Mouse (Mus musculus): ENCODE data around the gene Insig1.

Insig1 gene

DNA sequence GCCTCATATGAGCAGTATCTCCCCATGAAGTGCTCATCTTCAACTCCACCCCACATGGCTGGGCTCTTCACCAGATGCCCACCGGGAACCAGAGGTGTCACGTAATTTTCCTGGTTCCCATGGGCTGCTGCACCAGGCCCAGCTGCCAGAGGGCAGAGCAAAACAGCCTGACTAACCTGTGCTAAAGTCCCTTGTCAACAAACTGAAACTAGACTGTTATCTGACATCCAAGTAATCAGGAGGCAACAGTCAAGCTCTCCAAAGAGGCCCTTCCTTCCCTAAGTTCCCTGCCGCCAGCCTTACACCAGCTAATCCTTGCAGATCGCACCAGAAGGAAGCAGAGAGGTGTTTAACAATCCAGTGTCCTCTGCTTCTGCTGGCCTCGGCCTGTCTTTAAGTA is 4.9 kb upstream of the Insig1 start:
- DNase-seq: no peak

DNA sequence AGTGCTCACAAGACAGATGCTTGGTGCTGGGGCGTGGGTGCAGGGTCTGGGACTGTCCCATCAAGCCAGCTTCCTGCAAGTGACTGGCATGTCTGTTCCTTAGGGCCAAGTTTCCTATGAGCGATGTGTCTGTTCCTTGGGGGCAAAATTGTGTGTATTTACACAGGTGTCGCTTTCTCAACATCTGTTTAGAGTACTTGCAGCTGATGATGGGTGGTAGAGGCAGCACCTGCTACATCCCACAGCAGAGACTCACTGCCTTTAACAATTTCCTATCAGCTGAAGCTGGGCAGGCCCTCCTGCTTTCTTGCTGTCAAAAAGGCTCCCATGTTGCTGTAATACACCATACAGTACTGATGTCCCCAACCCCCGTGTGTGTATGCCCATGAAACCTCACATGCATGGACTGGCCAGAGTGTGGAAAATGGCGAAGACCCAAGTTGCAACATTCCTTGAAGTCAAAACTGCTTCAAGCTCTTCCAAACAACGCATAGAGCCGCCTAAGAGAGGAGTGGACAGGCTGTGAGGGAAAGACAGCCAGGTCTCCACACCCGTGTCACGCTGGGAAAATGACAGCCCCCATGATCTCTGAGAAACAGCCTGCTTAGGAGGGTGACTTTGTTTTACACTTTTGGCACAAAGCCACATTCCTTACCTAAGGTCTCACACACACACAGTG is 875 bp upstream of the Insig1 start:
- no peak for DNase-seq

DNA sequence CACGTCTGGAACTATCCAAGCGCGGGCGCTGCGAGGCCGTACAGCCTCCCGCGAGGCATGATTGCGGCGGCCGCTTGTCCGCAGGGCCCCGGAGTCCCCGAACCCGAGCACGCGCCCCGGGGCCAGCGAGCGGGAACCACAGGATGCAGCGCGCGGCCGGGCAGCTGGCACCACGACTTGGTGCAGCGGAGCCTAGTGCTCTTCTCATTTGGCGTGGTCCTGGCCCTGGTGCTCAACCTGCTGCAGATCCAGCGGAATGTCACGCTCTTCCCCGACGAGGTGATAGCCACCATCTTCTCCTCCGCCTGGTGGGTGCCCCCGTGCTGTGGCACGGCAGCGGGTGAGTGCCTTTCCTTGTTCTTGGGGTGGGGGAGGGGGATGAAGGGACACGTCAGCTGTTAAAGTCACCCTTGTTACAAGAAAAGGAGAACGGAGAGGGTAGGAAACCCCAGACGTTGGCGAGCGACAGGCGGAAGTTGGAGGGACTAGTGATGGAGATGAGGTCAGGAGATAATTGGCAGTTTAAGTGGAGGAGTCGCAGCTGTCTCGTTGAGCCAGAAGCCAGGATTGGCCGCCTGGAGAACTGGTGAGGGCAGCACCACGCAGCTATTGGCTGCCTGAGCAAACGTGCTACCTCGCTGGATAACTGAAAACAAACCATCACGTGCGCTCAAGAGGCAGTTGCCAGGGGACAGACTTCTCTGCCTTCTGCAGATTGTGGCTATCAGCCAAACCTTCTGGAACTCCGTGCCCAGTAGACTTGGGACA is 477 bp downstream of the Insig1 start:
- peak; percentile 86 for DNase-seq

DNA sequence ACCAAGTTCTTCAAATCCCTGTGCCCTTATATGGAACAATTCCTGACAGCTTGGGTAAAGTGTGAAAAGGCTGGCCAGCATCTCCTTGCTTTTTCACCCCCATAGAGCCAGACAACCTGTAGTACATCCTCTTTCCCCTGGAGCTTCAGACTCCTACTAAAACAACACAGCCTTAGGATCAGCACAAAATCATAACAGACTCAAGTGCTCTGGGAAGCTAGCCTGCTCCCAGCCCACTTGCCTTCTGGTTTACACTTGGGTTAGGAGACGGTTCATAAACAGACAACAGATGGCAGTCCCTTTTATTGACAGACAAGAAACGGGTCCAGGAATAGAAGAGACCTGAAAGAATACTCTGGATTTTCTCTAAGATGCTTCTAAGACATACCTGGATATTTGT is 8.3 kb downstream of the Insig1 start:
- no peak for DNase-seq

DNA sequence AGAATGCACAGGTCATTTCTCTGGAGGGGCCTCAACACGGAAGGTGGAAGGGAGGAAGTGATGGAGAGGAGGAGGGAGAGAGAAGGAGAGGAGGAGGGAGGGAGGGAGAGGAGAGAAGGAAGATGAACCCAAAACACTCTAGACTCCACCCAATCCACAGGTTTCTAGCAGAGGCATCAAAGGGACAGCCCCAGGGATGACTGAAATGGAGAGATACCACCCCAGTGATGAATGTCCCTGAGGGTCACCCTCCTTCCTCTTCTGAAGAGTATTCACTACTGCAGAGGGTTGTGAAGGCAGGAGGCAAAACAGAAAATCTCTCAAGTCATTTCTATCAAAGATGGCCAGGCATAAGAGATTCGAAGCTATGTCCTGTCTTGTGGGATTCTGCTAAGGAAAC is 10.0 kb downstream of the Insig1 start:
- no peak for DNase-seq

DNA sequence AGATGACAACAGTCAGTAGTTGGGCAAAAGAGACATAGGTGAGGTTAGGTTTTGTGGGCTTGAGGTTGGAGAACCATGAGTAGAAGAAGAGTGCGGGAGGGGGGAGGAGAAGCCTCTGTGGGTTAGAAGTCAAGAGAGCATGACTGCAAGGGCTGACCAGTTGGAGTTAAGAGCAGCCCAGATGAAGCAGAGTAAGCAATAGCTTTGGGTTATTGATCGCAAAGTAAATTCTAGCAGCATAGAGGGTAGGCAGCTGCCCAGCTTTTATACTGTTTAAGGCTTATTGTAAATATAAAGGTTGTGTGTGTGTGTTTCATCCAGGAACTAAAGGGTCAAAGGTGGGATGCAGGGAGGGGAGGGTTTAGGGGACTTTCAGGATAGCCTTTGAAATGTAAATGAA is 10.7 kb downstream of the Insig1 start:
- no peak for DNase-seq

DNA sequence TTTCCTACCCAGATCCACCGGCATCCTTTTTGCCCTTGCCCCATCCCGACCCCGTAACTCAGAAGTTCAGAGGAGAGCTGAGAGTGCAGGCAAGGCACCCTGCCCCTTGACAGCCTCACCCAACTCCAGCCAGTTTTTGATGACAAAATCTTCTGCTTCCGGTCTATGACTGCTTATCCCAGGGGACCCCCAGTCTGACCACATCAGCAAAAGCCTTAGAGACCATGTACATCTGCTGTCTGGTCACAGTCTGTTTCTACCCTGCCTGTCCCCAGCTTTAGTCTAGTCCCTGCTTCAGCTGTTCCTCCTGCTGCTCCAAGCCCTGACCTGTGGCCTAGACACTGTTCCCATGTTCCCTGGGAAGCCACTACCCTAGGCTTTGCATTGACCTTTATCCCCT is 11.1 kb downstream of the Insig1 start:
- DNase-seq: no peak

DNA sequence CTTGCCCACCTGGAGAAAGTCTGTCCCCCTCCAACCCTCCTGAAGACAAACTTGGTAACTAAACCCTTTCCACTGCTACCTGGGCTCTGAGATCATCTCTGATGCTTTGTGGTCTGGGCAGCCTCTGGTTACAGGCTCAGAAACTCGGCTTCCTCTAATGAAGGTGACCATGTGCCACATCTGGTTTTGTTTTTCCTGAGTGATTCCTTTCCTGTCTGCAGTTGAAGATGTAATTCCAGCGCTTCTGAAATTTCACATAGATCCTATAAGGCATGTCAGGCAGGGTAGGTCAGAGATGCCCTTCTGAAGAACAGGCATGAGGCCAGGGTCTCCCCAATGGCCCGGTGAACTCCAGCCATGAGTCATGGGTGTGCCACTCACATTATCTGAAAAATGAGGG is 11.6 kb downstream of the Insig1 start:
- DNase-seq: no peak

DNA sequence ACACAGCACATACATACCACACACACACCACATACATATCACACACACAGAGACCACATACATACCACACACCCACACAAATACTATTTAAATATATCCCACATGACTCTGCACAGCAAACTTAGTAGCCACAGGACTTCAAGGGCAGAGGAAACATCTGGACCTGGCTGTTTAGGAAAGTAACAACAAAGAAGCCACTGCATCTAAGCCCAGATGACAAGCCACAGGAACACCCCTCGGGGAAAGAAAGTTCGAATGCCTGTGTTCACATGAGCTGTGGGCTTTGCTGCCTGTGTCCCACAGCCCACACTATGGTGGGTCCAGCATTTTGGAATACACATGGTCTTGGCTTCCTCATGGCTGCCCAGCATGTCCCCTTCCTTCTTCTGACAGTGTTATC is 13.6 kb downstream of the Insig1 start:
- DNase-seq: no peak

DNA sequence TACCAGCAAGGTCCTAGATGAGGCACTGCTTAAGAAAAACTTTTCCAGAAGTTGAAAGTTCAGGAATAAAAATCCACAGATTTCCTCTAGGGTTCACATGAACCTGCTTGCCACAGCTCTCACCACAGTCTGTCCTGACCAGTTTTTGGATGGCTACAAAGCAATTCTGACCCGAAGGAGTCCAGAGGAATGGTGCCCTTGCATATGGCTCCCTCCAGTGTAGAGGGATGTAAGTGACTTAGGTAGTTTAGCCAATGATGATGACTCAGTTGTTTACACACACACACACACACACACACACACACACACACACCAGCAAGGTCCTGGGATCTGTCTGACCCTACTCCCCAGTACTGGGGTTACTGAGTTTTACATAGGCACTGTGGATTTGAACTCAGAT is 19.4 kb downstream of the Insig1 start:
- DNase-seq: no peak

DNA sequence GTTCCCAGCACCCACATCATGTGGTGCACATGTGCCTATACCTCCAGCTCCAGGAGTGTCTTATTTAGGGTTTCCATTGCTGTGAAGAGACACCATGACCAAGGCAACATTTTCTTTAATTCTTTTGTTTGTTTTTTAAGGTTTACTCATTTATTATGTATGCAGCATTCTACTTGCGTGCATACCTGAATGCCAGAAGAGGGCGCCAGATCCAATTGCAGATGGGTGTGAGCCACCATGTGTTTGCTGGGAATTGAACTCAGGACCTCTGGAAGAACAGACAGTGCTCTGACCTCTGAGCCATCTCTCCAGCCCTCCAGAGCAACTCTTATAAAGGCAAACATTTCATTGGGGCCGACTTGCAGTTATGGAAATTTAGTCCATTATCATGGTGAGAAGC is 21.2 kb downstream of the Insig1 start:
- no peak for DNase-seq

DNA sequence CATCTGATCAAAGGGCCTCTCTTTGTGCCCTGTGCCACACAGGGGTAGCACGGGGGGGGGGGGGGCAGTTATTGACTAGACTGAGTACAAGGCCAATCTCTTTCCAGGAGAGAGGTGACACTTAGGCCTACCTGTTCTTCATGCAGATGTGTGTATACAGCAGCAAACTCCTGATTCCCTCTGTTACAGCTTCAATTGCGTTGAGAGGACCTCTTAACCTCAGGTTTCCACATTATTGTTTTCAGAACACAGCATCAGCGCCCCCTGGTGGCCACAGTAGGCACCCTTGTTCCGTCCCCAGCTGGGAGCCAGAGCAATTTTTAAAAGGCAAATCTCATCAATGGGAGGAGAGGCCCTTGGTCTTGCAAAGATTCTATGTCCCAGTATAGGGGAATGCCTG is 22.7 kb downstream of the Insig1 start:
- DNase-seq: peak; percentile 83

DNA sequence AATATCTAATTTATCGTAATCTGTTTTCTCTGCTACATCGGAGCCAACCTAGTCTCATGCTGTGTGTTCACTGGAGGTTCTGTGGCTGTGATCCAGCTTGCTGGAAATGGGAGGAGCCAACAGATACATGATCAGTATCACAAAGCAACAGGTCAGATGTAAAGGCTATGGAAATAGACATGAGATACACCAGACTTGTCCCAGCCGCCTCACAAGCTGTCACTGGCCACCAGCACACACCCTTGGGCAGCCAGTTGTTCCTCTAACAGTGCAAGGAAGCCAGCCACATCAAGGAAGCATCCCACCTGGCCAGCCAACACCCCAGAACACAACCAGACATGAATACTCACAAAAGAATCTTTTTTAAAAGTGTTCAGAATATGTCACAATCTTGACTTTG is 23.2 kb downstream of the Insig1 start:
- DNase-seq: no peak

DNA sequence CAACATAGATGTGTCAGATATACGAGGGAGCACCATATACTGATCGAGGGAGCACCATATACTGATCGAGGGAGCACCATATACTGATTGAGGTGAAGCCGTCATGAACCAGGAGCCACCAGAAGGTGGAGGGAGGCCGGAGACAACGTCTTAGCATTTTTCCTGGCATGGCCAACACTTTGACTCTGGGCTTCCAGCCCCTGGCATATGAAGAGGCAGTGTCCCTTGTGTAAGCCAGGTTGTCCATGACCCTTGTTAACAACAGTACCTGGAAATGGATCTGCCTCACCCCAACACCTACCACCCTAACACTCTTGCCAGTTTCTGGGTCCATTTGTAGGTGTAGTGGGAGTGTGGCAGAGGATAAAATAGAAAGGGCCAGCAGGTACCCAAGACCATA is 23.7 kb downstream of the Insig1 start:
- DNase-seq: no peak

DNA sequence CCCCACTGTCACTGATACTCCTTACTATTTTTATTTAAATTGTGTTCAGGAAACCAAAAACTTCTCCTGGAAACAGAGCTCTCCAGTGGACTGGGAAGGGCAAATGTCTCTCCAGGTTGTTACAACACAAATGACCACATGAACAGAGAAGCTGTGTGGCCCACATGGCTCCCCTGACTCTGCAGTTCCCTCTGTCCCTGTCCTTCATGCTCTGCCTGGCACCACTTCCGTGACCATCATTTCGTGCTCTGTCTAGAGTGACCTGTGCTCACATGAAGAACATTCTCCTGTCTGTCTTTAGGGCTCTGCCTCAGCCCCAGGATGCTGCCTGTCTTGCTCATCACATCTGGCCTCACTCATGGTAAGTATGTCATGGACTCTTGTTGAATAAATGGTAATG is 24.5 kb downstream of the Insig1 start:
- no peak for DNase-seq

DNA sequence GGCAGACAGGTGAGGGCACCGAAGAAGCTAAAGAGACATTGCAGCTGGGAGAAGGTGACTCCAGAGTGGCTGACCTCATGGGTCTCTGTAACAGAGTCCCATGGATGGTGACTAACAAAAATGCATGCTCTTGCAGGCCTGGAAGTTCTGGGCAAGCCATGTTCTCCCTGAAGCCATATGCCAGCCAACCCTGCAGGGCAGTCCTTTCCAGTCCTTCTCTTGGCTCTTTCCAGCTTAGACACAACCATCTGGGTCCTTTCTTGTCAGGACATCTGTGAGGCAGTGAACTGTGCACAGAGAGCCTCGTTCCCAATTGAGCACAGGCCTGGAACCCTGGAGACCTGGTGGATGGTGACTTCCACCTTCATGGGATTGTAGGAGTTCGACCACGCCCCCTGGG is 35.8 kb downstream of the Insig1 start:
- DNase-seq: no peak

DNA sequence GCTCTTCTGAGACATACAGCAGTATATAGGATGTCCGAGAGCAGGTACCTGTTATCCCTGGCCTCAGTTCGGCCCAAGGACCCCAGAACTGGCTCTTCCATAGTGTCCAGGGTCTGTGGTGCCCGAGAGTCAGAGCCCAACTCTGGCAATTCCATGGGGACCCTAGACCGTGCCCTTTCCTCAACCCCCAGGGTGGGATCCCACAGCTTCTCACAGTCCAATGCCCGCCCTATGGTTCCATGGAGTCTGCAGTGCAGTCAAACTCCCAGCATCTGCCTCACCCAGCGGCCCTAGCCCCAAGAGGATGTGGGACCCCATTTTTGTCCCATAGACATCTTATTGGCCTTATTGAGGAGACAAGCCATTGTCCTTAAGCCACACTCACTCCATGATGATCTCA is 36.8 kb downstream of the Insig1 start:
- DNase-seq: no peak

DNA sequence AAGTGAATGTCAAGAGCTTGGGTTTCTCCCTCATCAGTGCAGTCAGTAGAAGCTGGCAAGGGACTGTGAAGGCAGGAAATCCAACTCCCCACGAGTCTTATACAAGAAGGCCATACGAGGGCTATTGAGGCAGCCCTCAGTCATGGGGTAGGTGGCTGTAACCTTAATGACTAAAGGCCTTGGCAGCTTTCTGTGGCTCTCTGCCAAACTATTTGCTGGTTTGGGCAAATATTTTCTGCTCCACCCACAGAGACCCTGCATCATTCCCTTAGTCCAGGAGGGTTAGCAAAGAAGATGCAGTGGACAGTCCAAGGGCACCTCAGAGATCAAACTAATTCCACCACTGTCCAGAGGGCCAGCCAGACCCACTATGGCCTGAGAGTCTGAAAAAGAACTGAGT is 39.7 kb downstream of the Insig1 start:
- no peak for DNase-seq

DNA sequence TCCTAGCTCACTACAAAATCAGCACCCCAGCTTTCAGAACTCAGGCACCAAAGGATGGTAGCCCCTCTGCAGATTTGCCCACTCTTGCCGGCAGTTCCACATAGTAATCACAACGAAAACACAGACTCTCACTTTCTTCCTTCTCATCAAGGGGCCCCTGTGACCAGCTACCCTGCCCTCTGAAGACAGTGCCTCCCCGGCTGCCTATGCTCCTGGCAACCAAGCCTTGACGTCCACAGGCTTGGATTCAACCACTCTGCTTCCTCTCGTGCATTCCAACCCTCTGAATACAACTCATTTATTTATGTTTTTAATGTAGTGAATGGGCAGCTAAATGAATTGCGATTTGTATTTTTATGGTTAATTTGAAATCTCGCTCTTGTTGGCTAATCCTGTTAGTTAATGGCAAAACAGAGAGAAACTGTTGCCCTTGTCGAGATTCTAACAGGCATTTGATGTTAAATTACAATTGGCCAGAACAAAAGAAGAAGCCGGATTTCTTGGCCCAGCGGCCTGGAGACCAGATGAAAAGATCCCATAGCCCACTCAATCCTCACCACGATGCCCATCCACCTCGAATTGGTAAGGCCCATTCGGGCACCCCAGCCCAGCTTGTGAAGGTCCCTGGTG is 46.2 kb downstream of the Insig1 start:
- no peak for DNase-seq

DNA sequence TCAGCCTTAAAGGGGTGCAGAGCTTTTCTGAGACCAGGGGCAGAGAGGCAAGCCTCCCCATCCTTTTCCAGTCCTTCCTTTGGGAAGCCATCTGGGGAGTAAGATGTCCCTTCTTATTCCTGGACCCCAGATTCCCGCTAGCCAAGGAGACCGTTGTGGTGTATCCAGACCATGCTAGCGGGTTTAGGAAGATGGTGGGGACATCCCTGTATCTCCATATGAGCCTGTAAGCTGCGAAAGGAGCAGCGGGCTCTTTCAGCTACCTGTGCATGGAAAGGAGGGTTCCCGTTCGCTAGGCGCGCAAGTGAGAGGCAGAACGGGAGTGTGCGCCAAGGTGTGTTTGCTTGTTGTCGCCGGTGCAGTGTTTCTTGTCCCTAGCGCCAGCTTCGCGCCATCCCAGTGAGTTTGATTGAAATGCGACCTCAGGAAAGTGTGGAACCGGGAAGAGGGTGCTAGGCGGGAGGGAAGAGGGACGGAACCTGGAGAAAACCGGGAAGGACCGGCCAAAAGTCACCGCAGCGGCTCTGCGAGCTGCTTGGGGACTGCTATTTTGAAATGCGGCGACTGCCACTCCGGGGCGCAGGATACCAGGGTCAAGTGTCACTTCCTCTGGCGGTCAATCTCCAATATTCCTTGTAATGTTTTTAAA is 46.8 kb downstream of the Insig1 start:
- DNase-seq: peak; percentile 57

DNA sequence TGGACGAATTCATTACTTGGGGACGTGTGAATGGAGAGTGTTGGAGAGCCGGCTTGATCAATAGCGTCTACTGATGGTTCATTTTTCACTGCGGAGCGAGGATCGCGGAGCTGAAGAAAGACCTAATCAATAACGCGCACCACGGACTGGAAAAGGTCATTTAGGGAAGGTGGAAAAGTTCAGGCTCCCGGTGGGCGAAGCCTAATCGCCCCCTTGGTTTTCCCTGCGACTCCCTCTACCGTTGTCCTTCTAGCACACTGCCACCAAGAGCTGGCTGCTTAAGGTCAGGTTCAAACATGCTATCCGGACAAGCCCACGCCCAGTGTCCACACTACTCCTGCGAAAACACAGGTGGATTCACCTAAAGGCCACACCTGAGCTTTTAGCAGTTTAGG is 47.4 kb downstream of the Insig1 start:
- DNase-seq: no peak

DNA sequence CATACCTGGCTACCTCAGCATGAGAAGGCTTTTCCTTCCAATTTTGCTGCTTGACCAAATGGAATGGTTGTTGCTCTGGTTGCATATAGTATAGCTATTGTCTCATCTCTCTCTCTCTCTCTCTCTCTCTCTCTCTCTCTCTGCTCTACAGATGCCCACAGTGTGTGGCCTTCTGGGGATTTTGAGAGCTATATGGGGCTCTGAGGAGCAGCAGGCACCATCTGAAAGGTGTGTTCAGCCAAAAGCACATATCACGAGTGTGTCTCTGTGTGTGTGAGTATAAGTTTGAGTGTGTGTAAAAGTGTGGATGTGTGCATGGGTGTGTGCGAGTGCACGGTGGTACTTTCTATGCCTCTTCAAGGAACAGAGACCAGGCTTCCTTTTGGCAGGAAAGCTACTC is 48.4 kb downstream of the Insig1 start:
- DNase-seq: no peak

DNA sequence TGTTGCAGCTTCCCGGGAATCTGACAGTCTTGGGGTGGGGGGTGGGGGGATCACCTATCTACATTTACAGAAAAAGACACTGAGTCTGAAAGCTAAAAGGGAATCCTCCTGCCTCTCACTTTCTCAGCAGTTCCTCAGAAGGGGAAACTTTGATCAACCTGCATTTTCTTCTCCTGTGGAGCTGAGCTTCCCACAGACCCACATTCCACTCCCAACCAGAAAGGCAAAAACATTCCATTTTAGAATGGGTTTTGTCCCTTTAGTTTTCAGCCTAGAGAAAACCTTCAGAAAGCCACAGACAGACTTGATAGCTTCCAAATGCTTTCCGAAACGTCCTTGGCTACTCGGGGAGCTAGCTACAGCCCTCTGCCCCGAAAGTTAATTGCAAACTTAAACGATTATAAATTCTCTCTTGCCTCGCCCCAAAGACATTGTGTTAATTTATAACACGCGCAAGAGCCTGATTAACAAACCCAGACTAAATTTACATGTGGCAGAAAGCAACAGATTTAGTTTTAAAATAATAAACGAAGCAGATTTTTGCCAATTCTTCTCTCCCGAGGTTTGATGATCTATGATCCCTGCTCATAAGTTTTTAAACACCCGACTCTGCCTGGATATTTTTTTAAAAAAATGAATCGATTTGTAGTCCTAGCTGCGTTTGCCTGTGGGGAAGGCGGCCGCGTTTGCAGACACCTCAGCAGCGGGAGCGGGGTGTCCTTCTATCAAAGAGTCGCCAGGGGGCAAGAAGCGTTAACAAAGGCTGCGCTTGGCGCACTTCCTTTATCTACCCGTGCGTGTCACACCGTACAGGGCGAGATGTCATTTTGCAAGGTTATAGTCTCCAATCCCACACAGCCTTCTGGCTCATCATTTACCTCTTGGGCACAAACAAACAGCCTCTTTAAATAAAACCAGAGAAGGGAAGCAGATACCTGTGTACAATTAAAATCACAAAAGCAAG is 51.6 kb downstream of the Insig1 start:
- DNase-seq: peak; percentile 63
